Mouse (Mus musculus): ENCODE measurements at regions not wholly inside any gene's neighbourhood (a gene's known extent, or its start where the extent isn't known, plus 50 kb on each side); places are given as distances from the start of the nearest gene placed in this dataset.
"Not testable (repeated sequence)": the region's sequence is repeated elsewhere in the genome, so short reads cannot be mapped to it uniquely, and the experiment has no call there.

DNA sequence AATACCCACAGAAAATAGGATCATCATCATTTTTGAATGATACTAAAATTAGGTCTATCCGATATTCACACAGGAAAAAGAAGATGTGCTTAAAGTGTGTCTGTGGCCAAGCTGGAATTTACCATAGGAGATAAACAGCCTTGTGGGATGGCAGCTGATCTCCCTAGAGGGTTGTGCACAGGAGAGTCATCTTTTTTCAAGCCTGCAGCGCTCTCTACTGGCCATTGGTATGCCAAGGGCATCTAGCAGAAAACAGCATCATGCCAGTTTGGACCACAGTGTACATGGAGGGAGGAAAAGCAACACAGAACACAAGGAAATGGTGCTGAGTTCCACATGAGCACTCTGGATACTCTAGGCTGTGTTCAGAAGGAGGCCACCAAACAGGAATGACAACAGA is 74.1 kb upstream of the Diaph3 start:
- no peak for ATAC-seq (replicated peaks; ENCODE audit: insufficient number of reproducible peaks, low FRiP score, low TSS enrichment, poor library complexity, severe bottlenecking)

- no peak for ATAC-seq (replicated peaks; ENCODE audit: insufficient number of reproducible peaks, low FRiP score, low TSS enrichment, poor library complexity, severe bottlenecking)
These were observed 76.0 kb upstream of the Diaph3 start for GRCm38 (mm10) chr14:87217042-87217441.

DNA sequence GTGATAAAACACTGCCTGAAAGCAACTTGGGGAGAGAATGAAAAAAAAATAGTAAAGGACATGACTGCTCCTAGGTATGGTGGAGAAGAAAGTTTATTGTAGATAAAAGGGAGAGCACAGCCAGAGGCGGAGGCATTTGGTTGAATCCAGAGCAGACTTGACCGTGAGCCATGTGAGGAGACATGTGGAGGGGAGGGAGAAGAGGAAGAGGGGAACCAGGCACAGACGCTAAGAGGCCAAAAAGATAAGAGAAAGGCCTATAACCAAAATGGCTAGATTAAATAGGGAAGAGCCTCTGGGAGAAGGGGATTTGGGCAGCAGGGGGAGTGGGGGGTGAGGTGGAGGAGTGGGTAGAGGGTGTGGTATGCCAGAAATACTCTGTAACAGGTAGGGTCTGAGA is 78.9 kb upstream of the Diaph3 start:
- no peak for ATAC-seq (replicated peaks; ENCODE audit: insufficient number of reproducible peaks, low FRiP score, low TSS enrichment, poor library complexity, severe bottlenecking)

GRCm38 (mm10) chr14:87224870-87225269 is 83.8 kb upstream of the Diaph3 start:
- no peak for ATAC-seq (replicated peaks; ENCODE audit: insufficient number of reproducible peaks, low FRiP score, low TSS enrichment, poor library complexity, severe bottlenecking)

GRCm38 (mm10) chr14:87249258-87249657 is 108.2 kb upstream of the Diaph3 start:
- no peak for ATAC-seq (replicated peaks; ENCODE audit: insufficient number of reproducible peaks, low FRiP score, low TSS enrichment, poor library complexity, severe bottlenecking)

GRCm38 (mm10) chr14:87255484-87256208 is 114.6 kb upstream of the Diaph3 start:
- ATAC-seq (replicated peaks; ENCODE audit: insufficient number of reproducible peaks, low FRiP score, low TSS enrichment, poor library complexity, severe bottlenecking), result no peak

- no peak for ATAC-seq (replicated peaks; ENCODE audit: insufficient number of reproducible peaks, low FRiP score, low TSS enrichment, poor library complexity, severe bottlenecking)
These were observed 120.7 kb upstream of the Diaph3 start for GRCm38 (mm10) chr14:87261726-87262125.

GRCm38 (mm10) chr14:87264826-87265225 is 123.8 kb upstream of the Diaph3 start:
- ATAC-seq (replicated peaks; ENCODE audit: insufficient number of reproducible peaks, low FRiP score, low TSS enrichment, poor library complexity, severe bottlenecking), result no peak

DNA sequence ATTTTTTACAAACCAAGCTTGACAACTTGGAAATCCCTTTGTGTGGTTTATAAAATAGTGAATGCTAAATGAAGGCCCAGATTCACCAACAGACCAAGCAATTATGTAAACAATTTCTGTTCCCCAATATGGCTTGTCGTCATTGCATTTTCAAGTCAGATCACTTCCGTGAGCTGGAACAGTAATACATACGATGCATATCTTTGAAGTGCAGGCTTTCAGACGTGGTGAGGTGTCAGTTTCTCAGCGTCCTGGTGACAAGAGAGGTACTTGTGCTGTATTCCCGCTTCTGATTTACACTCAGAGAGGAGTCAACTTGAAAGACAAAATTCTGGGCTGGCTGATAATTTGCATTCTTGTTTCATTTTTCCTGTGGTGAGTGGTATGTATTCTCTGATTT is 125.3 kb upstream of the Diaph3 start:
- no peak for ATAC-seq (replicated peaks; ENCODE audit: insufficient number of reproducible peaks, low FRiP score, low TSS enrichment, poor library complexity, severe bottlenecking)

- ATAC-seq (replicated peaks; ENCODE audit: insufficient number of reproducible peaks, low FRiP score, low TSS enrichment, poor library complexity, severe bottlenecking), result not testable (repeated sequence)
These were observed 127.2 kb upstream of the Tdrd3 start for GRCm38 (mm10) chr14:87289266-87289665.

- ATAC-seq (replicated peaks; ENCODE audit: insufficient number of reproducible peaks, low FRiP score, low TSS enrichment, poor library complexity, severe bottlenecking), result no peak
These were observed 126.7 kb upstream of the Tdrd3 start for GRCm38 (mm10) chr14:87289708-87290243.

DNA sequence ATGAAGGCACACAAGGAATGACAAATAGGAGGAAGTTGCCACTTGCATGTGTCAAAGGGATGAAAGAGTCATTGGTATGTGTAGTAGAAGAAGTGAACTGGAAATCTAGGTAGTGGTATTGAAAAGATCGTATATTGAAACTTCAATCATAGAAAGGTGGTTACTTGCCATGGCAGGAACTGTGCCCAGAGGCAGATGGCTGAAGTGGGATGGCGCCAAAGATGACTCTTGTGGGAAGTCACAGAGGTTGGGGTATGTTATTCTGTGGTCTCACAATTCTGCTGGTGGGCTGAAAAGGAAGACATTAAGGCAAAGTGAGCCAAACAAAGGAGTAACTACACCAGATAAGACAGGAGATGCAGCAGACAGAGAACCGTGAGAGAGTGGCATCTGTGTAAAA is 121.2 kb upstream of the Tdrd3 start:
- no peak for ATAC-seq (replicated peaks; ENCODE audit: insufficient number of reproducible peaks, low FRiP score, low TSS enrichment, poor library complexity, severe bottlenecking)

DNA sequence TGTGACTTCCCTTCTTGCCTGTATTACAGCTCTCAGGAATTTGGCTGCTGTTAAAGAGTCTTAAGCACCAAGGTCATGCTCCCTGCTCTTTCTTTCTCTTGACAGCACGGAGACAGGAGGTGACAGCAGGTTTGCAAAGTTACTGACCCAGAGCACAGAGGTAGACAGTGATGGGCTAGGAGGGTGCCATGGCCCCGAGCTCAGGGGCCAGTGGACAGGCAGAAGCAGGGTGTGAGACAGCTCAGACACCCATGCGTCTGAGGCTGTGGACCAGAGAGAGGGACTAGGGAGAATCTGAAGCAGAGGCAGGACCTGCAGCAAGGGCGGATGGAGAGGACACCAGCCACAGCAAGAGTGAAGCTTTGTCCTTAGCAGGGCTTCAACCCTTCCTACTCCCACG is 119.3 kb upstream of the Tdrd3 start:
- ATAC-seq (replicated peaks; ENCODE audit: insufficient number of reproducible peaks, low FRiP score, low TSS enrichment, poor library complexity, severe bottlenecking), result no peak

GRCm38 (mm10) chr14:87300838-87301237 is 115.6 kb upstream of the Tdrd3 start:
- no peak for ATAC-seq (replicated peaks; ENCODE audit: insufficient number of reproducible peaks, low FRiP score, low TSS enrichment, poor library complexity, severe bottlenecking)

DNA sequence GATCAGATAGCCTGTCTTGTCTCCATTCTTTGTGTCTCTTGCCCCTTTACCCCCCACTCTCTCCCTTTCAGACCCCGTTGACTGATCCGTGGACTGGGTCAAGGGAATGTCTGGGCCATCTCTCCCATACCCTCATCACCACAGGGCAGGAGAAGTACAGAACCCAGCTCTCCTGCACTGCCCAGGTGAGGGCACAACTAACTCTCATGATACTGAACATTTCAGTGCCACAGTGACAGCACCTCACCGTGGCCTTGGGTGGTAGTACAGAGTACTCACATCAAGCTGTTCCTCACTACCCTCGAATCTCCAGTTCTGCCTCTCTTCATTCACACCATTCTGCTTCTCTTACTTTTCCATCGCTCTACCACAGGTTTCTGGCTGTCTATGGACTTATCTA is 114.9 kb upstream of the Tdrd3 start:
- ATAC-seq (replicated peaks; ENCODE audit: insufficient number of reproducible peaks, low FRiP score, low TSS enrichment, poor library complexity, severe bottlenecking), result no peak

DNA sequence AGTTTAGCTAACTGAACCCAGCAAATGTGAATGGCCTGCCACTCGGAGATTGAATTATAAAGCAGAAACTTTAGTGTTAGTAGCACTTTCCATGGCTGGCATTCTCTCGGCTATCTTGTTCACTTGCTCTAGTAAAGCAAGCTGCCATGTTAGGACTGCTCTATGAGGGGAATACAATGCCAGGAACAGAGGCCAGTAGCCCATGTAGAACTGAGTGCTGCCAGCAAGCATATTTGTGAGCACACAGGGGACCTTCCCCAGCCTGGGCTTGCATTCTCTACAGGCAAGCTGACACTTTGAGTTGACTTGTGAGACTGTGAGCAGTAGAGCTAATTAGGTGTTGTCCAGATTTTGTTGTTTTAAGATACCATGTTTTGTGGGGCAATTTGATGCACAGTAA is 111.0 kb upstream of the Tdrd3 start:
- ATAC-seq (replicated peaks; ENCODE audit: insufficient number of reproducible peaks, low FRiP score, low TSS enrichment, poor library complexity, severe bottlenecking), result no peak

DNA sequence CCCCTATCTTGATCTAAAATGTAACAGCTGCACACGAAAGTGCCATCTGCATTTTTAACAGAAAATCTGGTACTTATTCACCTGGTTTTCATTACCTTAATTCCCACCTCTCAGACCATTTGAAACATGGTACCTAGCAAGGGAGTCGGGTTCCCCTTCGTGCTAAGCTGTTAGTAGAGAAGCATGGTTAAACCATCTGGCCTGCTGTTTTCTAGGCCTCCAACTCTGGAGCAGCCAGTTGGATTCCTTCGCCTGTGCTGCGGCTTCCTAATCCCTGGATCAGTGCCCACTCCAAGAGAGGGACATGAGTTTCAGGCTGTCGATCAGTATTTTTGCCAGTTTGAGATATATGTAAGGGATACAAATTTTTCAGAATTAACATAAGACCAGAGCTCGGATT is 110.4 kb upstream of the Tdrd3 start:
- ATAC-seq (replicated peaks; ENCODE audit: insufficient number of reproducible peaks, low FRiP score, low TSS enrichment, poor library complexity, severe bottlenecking), result no peak

DNA sequence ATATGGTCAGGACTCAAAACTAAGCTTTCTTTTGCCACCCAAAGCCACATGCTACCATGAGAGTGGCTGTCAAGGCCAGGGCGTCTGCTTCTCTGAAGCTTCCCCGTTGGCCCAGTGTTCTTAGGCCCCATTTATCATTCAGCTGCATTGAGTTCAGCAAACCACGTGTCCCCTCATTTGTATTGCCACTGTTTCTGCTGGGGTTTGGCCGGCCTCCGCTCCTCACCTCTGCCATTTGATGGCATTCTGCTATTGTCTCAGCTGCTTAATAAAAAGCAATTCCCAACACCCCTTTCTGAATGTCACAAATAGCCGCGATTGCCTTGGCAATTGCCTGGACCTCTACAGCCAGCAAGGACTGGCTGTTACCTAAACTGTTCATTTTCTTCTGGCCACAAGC is 108.4 kb upstream of the Tdrd3 start:
- no peak for ATAC-seq (replicated peaks; ENCODE audit: insufficient number of reproducible peaks, low FRiP score, low TSS enrichment, poor library complexity, severe bottlenecking)

DNA sequence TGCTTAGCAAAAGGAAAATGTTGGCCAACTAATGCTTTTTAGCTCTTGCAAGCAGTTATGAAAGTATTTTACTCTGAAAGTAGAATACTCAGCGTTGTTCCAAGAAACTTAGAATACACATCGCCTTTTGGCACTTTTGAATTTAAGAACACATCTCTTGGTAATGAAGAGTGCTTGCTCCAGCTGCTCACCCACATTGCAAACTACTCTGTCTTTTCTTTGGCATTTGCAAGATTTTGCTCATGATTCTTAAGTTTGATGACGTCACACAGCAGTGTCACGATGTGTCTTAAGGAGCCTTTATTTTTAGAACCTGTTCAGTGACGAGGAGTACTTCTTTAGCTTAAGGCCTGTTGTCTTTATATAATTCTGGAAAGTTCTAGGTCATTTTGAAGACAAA is 104.1 kb upstream of the Tdrd3 start:
- no peak for ATAC-seq (replicated peaks; ENCODE audit: insufficient number of reproducible peaks, low FRiP score, low TSS enrichment, poor library complexity, severe bottlenecking)

DNA sequence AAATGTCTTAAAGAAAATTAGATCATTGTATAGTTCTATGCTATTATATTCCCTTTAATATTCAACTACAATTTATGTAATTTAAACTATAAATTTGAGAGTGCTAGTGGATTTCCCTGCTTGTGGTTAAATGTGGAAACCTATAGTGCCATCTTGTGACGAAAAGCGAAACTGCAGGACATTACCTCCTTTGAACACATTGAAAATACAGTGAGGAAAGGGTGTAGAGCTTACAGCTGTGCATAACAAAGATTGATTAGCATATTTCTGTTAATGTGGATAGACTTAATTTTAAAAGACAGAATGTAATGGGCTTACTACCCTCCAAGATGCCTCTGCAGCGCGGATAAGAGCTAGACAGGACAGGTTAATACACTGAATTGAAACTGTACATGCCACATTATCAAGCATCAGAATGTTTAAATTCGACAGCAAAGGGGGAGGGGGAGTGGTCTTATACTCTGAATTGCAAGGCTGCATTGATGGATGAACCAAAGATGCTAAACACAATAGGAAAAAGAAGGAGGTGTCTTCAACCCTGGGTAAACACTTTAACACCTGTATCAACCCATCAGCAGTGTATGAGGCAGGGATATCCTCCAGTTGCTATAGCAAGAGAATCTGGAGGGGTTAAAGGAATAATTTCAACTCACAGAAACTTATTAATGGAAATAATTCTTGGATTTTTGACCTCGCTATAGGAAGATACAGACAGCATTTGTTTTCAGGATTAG is 101.3 kb upstream of the Tdrd3 start:
- ATAC-seq (replicated peaks; ENCODE audit: insufficient number of reproducible peaks, low FRiP score, low TSS enrichment, poor library complexity, severe bottlenecking), result no peak
